8 mouse cellular contexts compared by ENCODE assay signal in the genomic region with DNA sequence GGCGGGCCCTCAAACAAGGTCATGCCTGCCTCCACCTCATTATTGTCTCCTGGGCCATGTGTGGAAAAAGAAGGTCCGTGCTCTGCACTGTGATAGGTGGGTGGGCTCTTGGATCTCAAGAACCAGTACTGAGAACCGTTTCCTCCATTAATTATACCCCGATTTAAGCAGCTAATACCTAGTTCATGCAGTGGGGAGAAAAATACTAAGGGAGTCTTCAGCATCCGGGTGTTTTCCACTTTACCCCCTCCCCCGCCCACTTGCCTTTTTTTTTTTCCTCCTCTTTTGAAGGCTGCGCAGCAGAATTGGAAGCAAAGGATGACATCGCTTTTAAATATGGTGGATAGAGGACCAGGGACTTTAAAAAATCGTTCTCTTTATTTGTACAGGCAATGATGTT. TPM values are rescaled to one million over a fixed set of nuclear protein-coding genes. Genes with fewer than 3 reads are reported as not detected.
DNase-seq lines count a peak whose midpoint lies in the region; ATAC-seq lines count a peak whose summit lies in the region.

No protein-coding gene starts in this region.

- WGBS in heart, embryonic 12.5 days: 19% methylated on average over 9 of the region's 9 CpGs
- WGBS in heart, embryonic 13.5 days: 15% methylated on average over 9 of the region's 9 CpGs
- WGBS in liver, embryonic 16.5 days (ENCODE audit: insufficient replicate concordance): 4% methylated on average over 9 of the region's 9 CpGs

- H3K27me3 ChIP-seq in heart, embryonic 12.5 days (replicated peaks): no peaks in the 10 kb centered on the region
- H3K27me3 ChIP-seq in heart, embryonic 13.5 days (replicated peaks): no peaks in the 10 kb centered on the region
- no peaks in the 10 kb centered on the region for H3K27me3 ChIP-seq in liver, embryonic 16.5 days (ENCODE audit: control insufficient read depth, insufficient read depth, low read depth, low read length)

- no peak for DNase-seq in heart, postnatal 36 days
- peak; percentile 43 for DNase-seq in CD4-positive helper T cell, adult 2 months (ENCODE audit: low read depth, low spot score)
- DNase-seq in c-Kit-positive CD71-positive TER-119-negative erythroid progenitor cells, embryonic 14.5 days (ENCODE audit: low read depth): peak; percentile 20
- DNase-seq in yolk sac, embryonic 10.5 days (ENCODE audit: low spot score): peak; percentile 28
- no peak for DNase-seq in right cerebral cortex, postnatal 14 days

- H3K4me1 ChIP-seq in heart, embryonic 12.5 days (replicated peaks): peaks cover 19% of the 10 kb centered on the region
- H3K4me1 ChIP-seq in heart, embryonic 13.5 days: peaks cover 26% of the 10 kb centered on the region
- H3K4me1 ChIP-seq in liver, embryonic 16.5 days (ENCODE audit: control insufficient read depth, low read depth, low read length): peaks cover 20% of the 10 kb centered on the region

- no peak overlapping the region for H3K27ac ChIP-seq in heart, embryonic 12.5 days (ENCODE audit: poor library complexity, severe bottlenecking)
- peak overlapping the region; percentile 57; the same call in 1 of the 2 replicates for H3K27ac ChIP-seq in heart, embryonic 13.5 days (replicated peaks)
- no peak overlapping the region; the same call in 1 of the 2 replicates for H3K27ac ChIP-seq in liver, embryonic 16.5 days (ENCODE audit: low read length)

- peak overlapping the region; percentile 82 for H3K4me2 ChIP-seq in heart, embryonic 12.5 days
- peak overlapping the region; percentile 81 for H3K4me2 ChIP-seq in heart, embryonic 13.5 days
- H3K4me2 ChIP-seq in liver, embryonic 16.5 days (ENCODE audit: low read depth, low read length): peak overlapping the region; percentile 72

- 0 out of 2 replicates have a peak, but pooled peaks have one; percentile 5 for ATAC-seq in heart, embryonic 12.5 days (ENCODE audit: insufficient number of reproducible peaks, low FRiP score)
- no peak; the same call in 1 of the 2 replicates for ATAC-seq in heart, embryonic 13.5 days (ENCODE audit: extremely low read depth, insufficient number of reproducible peaks, low FRiP score, low TSS enrichment)
- no peak for ATAC-seq in liver, embryonic 16.5 days (ENCODE audit: low read depth)

- H3K36me3 ChIP-seq in heart, embryonic 12.5 days: peaks cover 15% of the 10 kb centered on the region
- H3K36me3 ChIP-seq in heart, embryonic 13.5 days: peaks cover 19% of the 10 kb centered on the region
- peaks cover 6% of the 10 kb centered on the region for H3K36me3 ChIP-seq in liver, embryonic 16.5 days (ENCODE audit: control insufficient read depth, insufficient read depth)

- H3K4me3 ChIP-seq in heart, embryonic 12.5 days: peak overlapping the region; percentile 96
- peak overlapping the region; percentile 76 for H3K4me3 ChIP-seq in heart, embryonic 13.5 days
- H3K4me3 ChIP-seq in liver, embryonic 16.5 days (ENCODE audit: low read depth, low read length): peak overlapping the region; percentile 82

- intact Hi-C loops in heart, postnatal 36 days (cut with DNase I): loop anchor here (10.0 kb wide), 1 partner anchor 1099 kb away; a partner anchor contains a TSS

- no peaks in the 10 kb centered on the region for H3K9me3 ChIP-seq in heart, embryonic 12.5 days (replicated peaks)
- no peaks in the 10 kb centered on the region for H3K9me3 ChIP-seq in heart, embryonic 13.5 days
- no peaks in the 10 kb centered on the region for H3K9me3 ChIP-seq in liver, embryonic 16.5 days (replicated peaks; ENCODE audit: control insufficient read depth, low read length)

- peak overlapping the region; percentile 90 for H3K9ac ChIP-seq in heart, embryonic 12.5 days
- H3K9ac ChIP-seq in heart, embryonic 13.5 days: peak overlapping the region; percentile 86
- peak overlapping the region; percentile 80 for H3K9ac ChIP-seq in liver, embryonic 16.5 days (ENCODE audit: low read depth, low read length)

RNA-seq across cellular contexts. Expression of a gene that starts 1.1 kb away (rescaled TPM):
- 44.3 and 44.4 TPM in 2 replicates for polyA plus RNA-seq in heart, embryonic 12.5 days (2016; fragmentation: Nextera tagmentation; extraction: Ambion mirVana)
- 100 to 1,000 TPM; 151 to 152 TPM for total RNA-seq in heart, postnatal 36 days (2021)
- polyA plus RNA-seq in heart, embryonic 13.5 days (2015; fragmentation: Nextera tagmentation; extraction: Ambion mirVana): 40.3 and 41.3 TPM in 2 replicates
- polyA plus RNA-seq in liver, embryonic 16.5 days (2015; fragmentation: Nextera tagmentation; extraction: Ambion mirVana): 28.4 and 28.6 TPM in 2 replicates

RNA-seq across cellular contexts. Expression of a gene that starts 21.7 kb away (rescaled TPM):
- polyA plus RNA-seq in heart, embryonic 12.5 days (2016; fragmentation: Nextera tagmentation; extraction: Ambion mirVana): not detected in 2 replicates
- total RNA-seq in heart, postnatal 36 days (2021): not detected
- polyA plus RNA-seq in heart, embryonic 13.5 days (2015; fragmentation: Nextera tagmentation; extraction: Ambion mirVana): 0.12 TPM in 1 of 2 replicates, not detected in the other
- 0.04 TPM in 1 of 2 replicates, not detected in the other for polyA plus RNA-seq in liver, embryonic 16.5 days (2015; fragmentation: Nextera tagmentation; extraction: Ambion mirVana)

RNA-seq across cellular contexts. Expression of a gene that starts 27.1 kb away (rescaled TPM):
- 0.42 and 0.46 TPM in 2 replicates for polyA plus RNA-seq in heart, embryonic 12.5 days (2016; fragmentation: Nextera tagmentation; extraction: Ambion mirVana)
- total RNA-seq in heart, postnatal 36 days (2021): under 1 TPM; 0.08 to 0.16 TPM
- 0.29 and 0.48 TPM in 2 replicates for polyA plus RNA-seq in heart, embryonic 13.5 days (2015; fragmentation: Nextera tagmentation; extraction: Ambion mirVana)
- polyA plus RNA-seq in liver, embryonic 16.5 days (2015; fragmentation: Nextera tagmentation; extraction: Ambion mirVana): 1.2 and 1.3 TPM in 2 replicates

RNA-seq across cellular contexts. Expression of a gene that starts 43.6 kb away (rescaled TPM):
- not detected in 2 replicates for polyA plus RNA-seq in heart, embryonic 12.5 days (2016; fragmentation: Nextera tagmentation; extraction: Ambion mirVana)
- total RNA-seq in heart, postnatal 36 days (2021): not detected
- polyA plus RNA-seq in heart, embryonic 13.5 days (2015; fragmentation: Nextera tagmentation; extraction: Ambion mirVana): not detected in 2 replicates
- 0.13 TPM in 1 of 2 replicates, not detected in the other for polyA plus RNA-seq in liver, embryonic 16.5 days (2015; fragmentation: Nextera tagmentation; extraction: Ambion mirVana)

RNA-seq across cellular contexts. Expression of a gene that starts 57.5 kb away (rescaled TPM):
- polyA plus RNA-seq in heart, embryonic 12.5 days (2016; fragmentation: Nextera tagmentation; extraction: Ambion mirVana): 0.23 TPM in 1 of 2 replicates, not detected in the other
- under 1 TPM in 1 of 2 experiments, not detected in 1; 0.38 TPM for total RNA-seq in heart, postnatal 36 days (2021)
- polyA plus RNA-seq in heart, embryonic 13.5 days (2015; fragmentation: Nextera tagmentation; extraction: Ambion mirVana): not detected in 2 replicates
- 0.68 and 1.0 TPM in 2 replicates for polyA plus RNA-seq in liver, embryonic 16.5 days (2015; fragmentation: Nextera tagmentation; extraction: Ambion mirVana)

Comparison
In these comparisons a context has a peak if more than half of its experiments do, and no peak if none do; other contexts are left out.
1. DNase-seq: peak in CD4-positive helper T cell, adult 2 months (single experiment), c-Kit-positive CD71-positive TER-119-negative erythroid progenitor cells, embryonic 14.5 days (single experiment) and yolk sac, embryonic 10.5 days (single experiment); none in heart, postnatal 36 days (0 of 2) and right cerebral cortex, postnatal 14 days (single experiment).
2. Peak in every context shown above with its lines, with median percentiles within 50 percentile points of each other: H3K4me2 ChIP-seq, H3K4me3 ChIP-seq and H3K9ac ChIP-seq.